ENCODE assay signal across 10 mouse cellular contexts in the genomic region with DNA sequence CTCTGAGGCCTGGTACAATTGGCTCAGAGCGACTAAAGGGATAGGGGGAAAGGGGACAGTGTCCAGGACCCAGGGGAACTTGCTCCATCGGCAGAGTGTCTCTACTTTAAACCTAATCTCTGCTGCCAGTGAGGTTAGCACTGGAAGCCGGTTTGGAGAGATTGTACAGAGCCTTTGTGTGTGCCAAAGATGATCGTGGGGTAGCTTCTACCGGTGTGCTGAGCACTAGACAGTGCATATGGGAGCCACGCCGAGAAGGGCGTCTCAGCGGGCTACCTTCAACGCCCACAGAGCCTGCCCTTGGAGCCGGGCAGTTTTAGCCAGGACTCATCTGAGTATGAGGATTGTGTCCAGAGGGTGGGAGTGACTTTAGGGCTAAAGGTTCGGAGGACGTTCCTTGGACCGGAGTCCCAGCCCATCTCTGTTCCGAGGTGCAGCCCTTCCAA. TPM values are rescaled to one million over a fixed set of nuclear protein-coding genes. Genes with fewer than 3 reads are reported as not detected.
DNase-seq lines count a peak whose midpoint lies in the region; ATAC-seq and TF ChIP-seq lines count a peak whose summit lies in the region.
"Had no signal": no experiment of that assay in that cellular context is flagged by ENCODE, and none has a peak within 500 bp of the region (broad histone marks: within the 10 kb centered on the region; RNA-seq: fewer than 3 reads in every experiment).

No protein-coding gene starts in this region.

- 2% methylated on average over 15 of the region's 15 CpGs for WGBS in kidney, embryonic 15.5 days
- WGBS in embryonic facial prominence, embryonic 15.5 days, result 4% methylated on average over 15 of the region's 15 CpGs
- WGBS in intestine, postnatal 0 days, result 10% methylated on average over 15 of the region's 15 CpGs
- 2% methylated on average over 15 of the region's 15 CpGs for WGBS in neural tube, embryonic 13.5 days

- TF ChIP-seq CTCF in intestine, postnatal 0 days (IDR thresholded peaks at IDR 0.05; ENCODE audit: low read depth), result no peak

- peak overlapping the region; percentile 84 for H3K9ac ChIP-seq in kidney, embryonic 15.5 days
- H3K9ac ChIP-seq in embryonic facial prominence, embryonic 15.5 days, result peak overlapping the region; percentile 31; the same call in 1 of the 2 replicates
- no peak overlapping the region for H3K9ac ChIP-seq in intestine, postnatal 0 days (ENCODE audit: low read depth, low read length)
- H3K9ac ChIP-seq in neural tube, embryonic 13.5 days, result peak overlapping the region; percentile 91

- H3K4me1 ChIP-seq in kidney, embryonic 15.5 days, result peaks cover 75% of the 10 kb centered on the region
- H3K4me1 ChIP-seq in embryonic facial prominence, embryonic 15.5 days, result peaks cover 62% of the 10 kb centered on the region
- H3K4me1 ChIP-seq in intestine, postnatal 0 days (replicated peaks; ENCODE audit: control insufficient read depth, insufficient read depth, low read length), result no peaks in the 10 kb centered on the region; the same call in 1 of the 2 replicates
- H3K4me1 ChIP-seq in neural tube, embryonic 13.5 days (replicated peaks), result peaks cover 61% of the 10 kb centered on the region

- H3K4me2 ChIP-seq in kidney, embryonic 15.5 days, result peak overlapping the region; percentile 95
- H3K4me2 ChIP-seq in embryonic facial prominence, embryonic 15.5 days (replicated peaks), result peak overlapping the region; percentile 95
- H3K4me2 ChIP-seq in intestine, postnatal 0 days (replicated peaks; ENCODE audit: low read depth), result peak overlapping the region; percentile 98
- peak overlapping the region; percentile 81 for H3K4me2 ChIP-seq in neural tube, embryonic 13.5 days

- ATAC-seq in kidney, embryonic 15.5 days (replicated peaks; ENCODE audit: low FRiP score), result no peak
- no peak for ATAC-seq in embryonic facial prominence, embryonic 15.5 days (ENCODE audit: insufficient number of reproducible peaks, low FRiP score, low TSS enrichment, low read depth)
- no peak for ATAC-seq in intestine, postnatal 0 days
- peak; percentile 34; the same call in 1 of the 2 replicates for ATAC-seq in neural tube, embryonic 13.5 days (ENCODE audit: low read depth)

- no peaks in the 10 kb centered on the region for H3K36me3 ChIP-seq in kidney, embryonic 15.5 days
- H3K36me3 ChIP-seq in embryonic facial prominence, embryonic 15.5 days, result no peaks in the 10 kb centered on the region
- H3K36me3 ChIP-seq in intestine, postnatal 0 days (ENCODE audit: control insufficient read depth, insufficient read depth), result no peaks in the 10 kb centered on the region
- H3K36me3 ChIP-seq in neural tube, embryonic 13.5 days, result no peaks in the 10 kb centered on the region

- no peak for DNase-seq in kidney, adult 9 months
- no peak for DNase-seq in cerebellum, adult 18-20 months
- no peak for DNase-seq in lung, postnatal 36 days
- no peak for DNase-seq in embryo, embryonic 11 days
- DNase-seq: left cerebral cortex, postnatal 4 days had no signal

- H3K4me3 ChIP-seq in kidney, embryonic 15.5 days (replicated peaks), result peak overlapping the region; percentile 73
- peak overlapping the region; percentile 61 for H3K4me3 ChIP-seq in embryonic facial prominence, embryonic 15.5 days (replicated peaks)
- peak overlapping the region; percentile 62 for H3K4me3 ChIP-seq in intestine, postnatal 0 days (ENCODE audit: low read depth, low read length)
- H3K4me3 ChIP-seq in neural tube, embryonic 13.5 days, result peak overlapping the region; percentile 76

- H3K27me3 ChIP-seq in kidney, embryonic 15.5 days, result peaks cover 17% of the 10 kb centered on the region
- H3K27me3 ChIP-seq in embryonic facial prominence, embryonic 15.5 days, result peaks cover 9% of the 10 kb centered on the region; the same call in 1 of the 2 replicates
- H3K27me3 ChIP-seq in intestine, postnatal 0 days (replicated peaks; ENCODE audit: control insufficient read depth, insufficient read depth, low read length), result peaks cover 47% of the 10 kb centered on the region
- 0 out of 2 replicates have a peak, but pooled peaks cover 10% of the 10 kb centered on the region for H3K27me3 ChIP-seq in neural tube, embryonic 13.5 days

- H3K27ac ChIP-seq in kidney, embryonic 15.5 days, result peak overlapping the region; percentile 91
- peak overlapping the region; percentile 73 for H3K27ac ChIP-seq in embryonic facial prominence, embryonic 15.5 days (replicated peaks)
- H3K27ac ChIP-seq in intestine, postnatal 0 days (ENCODE audit: low read depth, low read length), result no peak overlapping the region
- peak overlapping the region; percentile 93 for H3K27ac ChIP-seq in neural tube, embryonic 13.5 days (replicated peaks)

- H3K9me3 ChIP-seq in kidney, embryonic 15.5 days (replicated peaks), result no peaks in the 10 kb centered on the region
- no peaks in the 10 kb centered on the region for H3K9me3 ChIP-seq in embryonic facial prominence, embryonic 15.5 days (replicated peaks)
- H3K9me3 ChIP-seq in intestine, postnatal 0 days (ENCODE audit: control insufficient read depth), result no peaks in the 10 kb centered on the region
- H3K9me3 ChIP-seq in neural tube, embryonic 13.5 days, result no peaks in the 10 kb centered on the region

RNA-seq across cellular contexts. Expression of a gene that starts 0.7 kb away (rescaled TPM):
- polyA plus RNA-seq in kidney, embryonic 15.5 days (2015; fragmentation: Nextera tagmentation; extraction: Ambion mirVana), result 17.7 and 19.2 TPM in 2 replicates
- 6.6 and 6.9 TPM in 2 replicates for polyA plus RNA-seq in embryonic facial prominence, embryonic 15.5 days (2015; fragmentation: Nextera tagmentation; extraction: Ambion mirVana)
- polyA plus RNA-seq in intestine, postnatal 0 days (2015; fragmentation: Nextera tagmentation; extraction: Ambion mirVana), result 0.57 and 0.60 TPM in 2 replicates
- polyA plus RNA-seq in neural tube, embryonic 13.5 days (2015; fragmentation: Nextera tagmentation; extraction: Ambion mirVana), result 5.2 and 5.6 TPM in 2 replicates
- polyA plus RNA-seq: erythroblast, embryonic 14.5 days had no signal

RNA-seq across cellular contexts. Expression of a gene that starts 35.7 kb away (rescaled TPM):
- polyA plus RNA-seq in kidney, embryonic 15.5 days (2015; fragmentation: Nextera tagmentation; extraction: Ambion mirVana), result 36.3 and 40.1 TPM in 2 replicates
- 43.0 and 44.7 TPM in 2 replicates for polyA plus RNA-seq in embryonic facial prominence, embryonic 15.5 days (2015; fragmentation: Nextera tagmentation; extraction: Ambion mirVana)
- 10.6 and 11.6 TPM in 2 replicates for polyA plus RNA-seq in intestine, postnatal 0 days (2015; fragmentation: Nextera tagmentation; extraction: Ambion mirVana)
- 41.4 and 46.0 TPM in 2 replicates for polyA plus RNA-seq in neural tube, embryonic 13.5 days (2015; fragmentation: Nextera tagmentation; extraction: Ambion mirVana)
